Mouse (Mus musculus) central nervous system, embryonic 11.5 days (tissue): Measurements from ENCODE around the gene Bcdin3d. TPM values are rescaled to one million over a fixed set of nuclear protein-coding genes. Genes with fewer than 3 reads are reported as not detected.

Source experiments
- polyA plus RNA-seq: library from polyadenylated mRNA; depleted of rRNA; stranded (reverse); fragments of >200 nt; gene quantifications from 2 replicates; pipeline ENCODE4 v1.2.3, GENCODE M21; 2012; rRNA removed

Gene Bcdin3d
- 12.3 and 14.4 TPM in 2 replicates for polyA plus RNA-seq

DNA sequence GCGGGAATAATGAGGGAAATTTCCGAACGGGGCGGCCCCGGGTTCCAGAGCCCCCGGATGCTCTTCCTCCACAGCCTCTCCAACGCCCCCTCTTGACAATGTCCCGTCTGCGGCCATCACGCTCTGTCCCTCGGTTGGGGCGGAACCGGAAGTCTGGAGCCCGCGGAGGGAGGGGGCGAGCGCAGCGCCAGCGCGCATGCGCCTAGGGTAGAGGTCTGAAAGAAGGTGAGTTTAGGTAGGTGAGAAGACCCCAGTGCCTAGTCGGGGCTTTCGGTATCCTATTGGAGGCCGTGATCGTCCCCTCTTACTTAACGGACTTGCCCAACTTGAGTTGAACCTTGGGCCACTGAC, at the start of gene Bcdin3d:
Gene Bcdin3d (minus strand): TSS at position 155 of the 351 bp plus-strand sequence.

DNA sequence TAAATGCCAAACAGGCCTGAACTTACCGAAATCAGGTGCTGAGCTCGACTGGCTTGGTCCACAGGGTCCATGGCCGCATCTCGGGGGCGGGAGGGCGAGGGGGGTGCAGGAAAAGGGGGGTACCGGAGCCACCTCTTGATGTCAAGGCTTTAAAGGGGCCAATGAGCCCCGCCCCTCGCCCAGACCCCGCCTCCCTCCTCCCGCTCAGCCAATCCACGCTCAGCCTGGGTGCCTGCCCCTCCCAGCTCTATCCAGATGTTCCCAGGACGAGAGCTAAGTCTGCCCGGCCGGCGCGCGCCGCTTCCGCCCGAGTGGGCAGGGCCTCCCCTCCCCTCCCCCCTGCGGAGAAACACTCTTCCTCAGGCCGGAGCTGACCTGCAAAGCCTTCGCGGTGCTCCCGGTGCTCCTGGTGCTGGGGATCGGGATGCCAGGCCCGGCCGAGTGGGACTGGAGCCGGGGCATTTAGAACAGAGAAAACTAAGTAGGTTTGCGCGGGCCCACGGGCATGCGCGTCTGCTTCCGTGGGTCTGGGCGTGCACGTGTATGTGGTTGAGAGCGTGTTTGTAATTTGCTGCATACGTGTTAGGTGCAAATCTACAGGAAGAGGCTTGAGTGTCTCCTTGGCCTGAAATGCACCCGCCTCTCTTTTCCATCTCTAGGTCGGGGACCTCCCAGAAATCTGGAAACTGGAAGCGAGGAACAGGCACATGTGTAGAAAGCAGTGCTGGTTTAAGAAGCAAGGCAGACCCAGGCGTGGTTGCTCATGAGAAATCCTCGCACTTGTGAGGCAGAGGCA, 16.7 kb downstream of the Bcdin3d start, which contains the start of gene Nckap5l:
Gene Nckap5l (minus strand): TSS at position 143 of the 796 bp plus-strand sequence.

Other genes with a start within 250 kb of the Bcdin3d start
- 0.17 and 0.42 TPM in 2 replicates for gene Kcnh3, start 249.9 kb downstream of the Bcdin3d start, polyA plus RNA-seq
- 99.3 and 108 TPM in 2 replicates for gene Mcrs1, start 222.8 kb downstream of the Bcdin3d start, polyA plus RNA-seq
- 131 and 172 TPM in 2 replicates for gene Prpf40b, start 179.6 kb downstream of the Bcdin3d start, polyA plus RNA-seq
- 0.25 and 0.29 TPM in 2 replicates for gene Fam186b, start 178.8 kb downstream of the Bcdin3d start, polyA plus RNA-seq
- gene Fmnl3, start 104.2 kb downstream of the Bcdin3d start, polyA plus RNA-seq = 32.4 and 37.7 TPM in 2 replicates
- gene Tmbim6, start 81.8 kb downstream of the Bcdin3d start, polyA plus RNA-seq = 132 and 154 TPM in 2 replicates
- gene Nckap5l, start 17.0 kb downstream of the Bcdin3d start, polyA plus RNA-seq = 18.4 and 28.9 TPM in 2 replicates
- 0.23 and 0.47 TPM in 2 replicates for gene Faim2, start 53.4 kb upstream of the Bcdin3d start, polyA plus RNA-seq
- gene Aqp2, start 104.3 kb upstream of the Bcdin3d start, polyA plus RNA-seq = not detected in 2 replicates
- gene Aqp5, start 116.1 kb upstream of the Bcdin3d start, polyA plus RNA-seq = 0.32 and 0.52 TPM in 2 replicates
- 0.62 and 0.76 TPM in 2 replicates for gene Aqp6, start 126.7 kb upstream of the Bcdin3d start, polyA plus RNA-seq
- gene Racgap1, start 176.9 kb upstream of the Bcdin3d start, polyA plus RNA-seq = 157 and 204 TPM in 2 replicates
- gene Asic1, start 195.6 kb upstream of the Bcdin3d start, polyA plus RNA-seq = 21.5 and 24.9 TPM in 2 replicates
- 133 and 136 TPM in 2 replicates for gene Smarcd1, start 227.4 kb upstream of the Bcdin3d start, polyA plus RNA-seq
- not detected in 2 replicates for gene Gm17349, start 230.8 kb upstream of the Bcdin3d start, polyA plus RNA-seq
- gene Gpd1, start 242.8 kb upstream of the Bcdin3d start, polyA plus RNA-seq = 2.7 and 5.2 TPM in 2 replicates